In the genomic region with DNA sequence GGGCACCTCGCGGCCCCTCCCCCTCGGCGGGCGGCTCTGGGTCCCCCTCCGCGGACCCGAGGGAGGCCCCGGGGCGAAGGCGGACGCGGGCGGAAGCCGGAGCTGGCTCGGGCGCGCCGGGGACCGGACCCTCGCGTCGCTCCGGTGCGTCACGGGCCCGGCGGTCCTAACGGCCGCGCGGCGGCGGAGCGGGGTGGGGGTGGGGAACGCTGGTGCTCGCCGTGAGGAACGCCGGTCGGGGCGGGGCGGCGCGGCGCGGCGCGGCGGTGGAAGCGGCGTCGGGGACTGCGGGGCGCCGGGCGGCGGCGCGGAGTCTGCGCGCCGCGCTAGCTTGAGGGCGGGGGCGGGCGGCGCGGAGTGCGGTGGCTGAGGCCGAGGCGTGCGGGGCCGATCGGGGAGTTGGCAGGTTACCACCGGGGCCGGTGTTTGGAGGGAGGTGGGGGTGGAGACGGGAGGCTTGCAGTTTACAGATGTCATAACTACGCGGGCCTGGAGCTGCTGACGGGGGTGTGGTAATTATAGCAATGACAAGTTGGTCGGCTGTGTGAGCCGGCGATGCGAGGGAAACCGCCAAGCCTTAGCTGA, we compare ENCODE assay signal across 8 mouse cellular contexts. TPM values are rescaled to one million over a fixed set of nuclear protein-coding genes. Genes with fewer than 3 reads are reported as not detected.
DNase-seq lines count a peak whose midpoint lies in the region; ATAC-seq lines count a peak whose summit lies in the region.

No protein-coding gene starts in this region.

- DNase-seq in R1 (ENCODE audit: low read depth, low spot score): peak; percentile 65
- DNase-seq in cerebellum, adult 9-11 months: peak; percentile 83
- peak; percentile 51 to 80 for DNase-seq in frontal cortex, adult 2 months (ENCODE audit: extremely low spot score in 1 of 2, low spot score in 1 of 2)
- peak; percentile 72 to 74 for DNase-seq in layer of hippocampus, postnatal 36 days
- DNase-seq in lung, postnatal 14 days: peak; percentile 64
- DNase-seq in retina, embryonic 14.5 days (ENCODE audit: low spot score): peak; percentile 65
- peak; percentile 22 for DNase-seq in urinary bladder, postnatal 10 days (ENCODE audit: low spot score)

- H3K4me1 ChIP-seq in hindbrain, embryonic 12.5 days: peaks cover 9% of the 10 kb centered on the region

- H3K9me3 ChIP-seq in hindbrain, embryonic 12.5 days (replicated peaks): no peaks in the 10 kb centered on the region

- peak overlapping the region; percentile 94 for H3K9ac ChIP-seq in hindbrain, embryonic 12.5 days

- H3K4me3 ChIP-seq in hindbrain, embryonic 12.5 days: peak overlapping the region; percentile 88

- ATAC-seq in hindbrain, embryonic 12.5 days (ENCODE audit: low FRiP score): peak; percentile 80

- no peaks in the 10 kb centered on the region for H3K27me3 ChIP-seq in hindbrain, embryonic 12.5 days

- under 1% methylated on average over 63 of the region's 86 CpGs for WGBS in hindbrain, embryonic 12.5 days

- H3K4me2 ChIP-seq in hindbrain, embryonic 12.5 days (replicated peaks): peak overlapping the region; percentile 69

- peak overlapping the region; percentile 99 for H3K27ac ChIP-seq in hindbrain, embryonic 12.5 days

- no peaks in the 10 kb centered on the region for H3K36me3 ChIP-seq in hindbrain, embryonic 12.5 days

RNA-seq across cellular contexts. Expression of a gene that starts 5.1 kb away (rescaled TPM):
- polyA plus RNA-seq in frontal cortex, adult 2 months (2012; rRNA removed): 44.0 and 48.2 TPM in 2 replicates
- 84.0 and 86.8 TPM in 2 replicates for polyA plus RNA-seq in hindbrain, embryonic 12.5 days (2016; fragmentation: Nextera tagmentation; extraction: Ambion mirVana)
- 100 to 1,000 TPM; 134 to 153 TPM for total RNA-seq in layer of hippocampus, postnatal 36 days (2021)

RNA-seq across cellular contexts. Expression of a gene that starts 44.7 kb away (rescaled TPM):
- polyA plus RNA-seq in frontal cortex, adult 2 months (2012; rRNA removed): 3.0 TPM in 2 replicates
- polyA plus RNA-seq in hindbrain, embryonic 12.5 days (2016; fragmentation: Nextera tagmentation; extraction: Ambion mirVana): 2.0 and 2.3 TPM in 2 replicates
- total RNA-seq in layer of hippocampus, postnatal 36 days (2021): 1 to 10 TPM; 4.3 to 4.4 TPM

RNA-seq across cellular contexts. Expression of a gene that starts 45.3 kb away (rescaled TPM):
- 3.8 and 4.5 TPM in 2 replicates for polyA plus RNA-seq in frontal cortex, adult 2 months (2012; rRNA removed)
- 2.3 and 2.4 TPM in 2 replicates for polyA plus RNA-seq in hindbrain, embryonic 12.5 days (2016; fragmentation: Nextera tagmentation; extraction: Ambion mirVana)
- total RNA-seq in layer of hippocampus, postnatal 36 days (2021): 1 to 10 TPM; 3.2 to 3.3 TPM

RNA-seq across cellular contexts. Expression of a gene that starts 57.4 kb away (rescaled TPM):
- 5.0 and 5.4 TPM in 2 replicates for polyA plus RNA-seq in frontal cortex, adult 2 months (2012; rRNA removed)
- 12.6 and 13.2 TPM in 2 replicates for polyA plus RNA-seq in hindbrain, embryonic 12.5 days (2016; fragmentation: Nextera tagmentation; extraction: Ambion mirVana)
- total RNA-seq in layer of hippocampus, postnatal 36 days (2021): 1 to 10 TPM; 5.4 to 5.8 TPM

Comparison
In these comparisons a context has a peak if more than half of its experiments do, and no peak if none do; other contexts are left out.
1. Peak in every context shown above with its lines: DNase-seq, ATAC-seq, H3K4me3 ChIP-seq and H3K27ac ChIP-seq.
2. DNase-seq: peak in every context shown above with its lines; median percentile 83 in cerebellum, adult 9-11 months; 73 in layer of hippocampus, postnatal 36 days; 66 in frontal cortex, adult 2 months; 65 in R1; 65 in retina, embryonic 14.5 days; 64 in lung, postnatal 14 days; 22 in urinary bladder, postnatal 10 days.